Mouse (Mus musculus): ENCODE data around the gene Qser1.

Qser1 gene

GRCm38 (mm10) chr2:104736241-104736640, 80.3 kb downstream of the Qser1 start:
- in situ Hi-C loops (cut with MboI, MseI): no loop called here

GRCm38 (mm10) chr2:104732562-104733256, 83.9 kb downstream of the Qser1 start:
- in situ Hi-C loops (cut with MboI, MseI): no loop called here

GRCm38 (mm10) chr2:104732033-104732444, 84.5 kb downstream of the Qser1 start:
- in situ Hi-C loops (cut with MboI, MseI): no loop called here

- in situ Hi-C loops (cut with MboI, MseI): no loop called here
Measured at GRCm38 (mm10) chr2:104727369-104727768, 89.2 kb downstream of the Qser1 start.

GRCm38 (mm10) chr2:104722021-104722420, 94.5 kb downstream of the Qser1 start:
- in situ Hi-C loops (cut with MboI, MseI): no loop called here

- in situ Hi-C loops (cut with MboI, MseI): no loop called here
Measured at GRCm38 (mm10) chr2:104717827-104718226, 98.7 kb downstream of the Qser1 start.

- in situ Hi-C loops (cut with MboI, MseI): no loop called here
Measured at GRCm38 (mm10) chr2:104717231-104717735, 99.3 kb downstream of the Qser1 start.

GRCm38 (mm10) chr2:104716279-104716678, 100.3 kb downstream of the Qser1 start, which contains the start of gene Pin1rt1:
Gene Pin1rt1 (minus strand): TSS chr2:104716379.
- in situ Hi-C loops (cut with MboI, MseI): no loop called here

- in situ Hi-C loops (cut with MboI, MseI): no loop called here
Measured at GRCm38 (mm10) chr2:104714254-104714691, 102.3 kb downstream of the Qser1 start.

GRCm38 (mm10) chr2:104712486-104712809, 104.1 kb downstream of the Qser1 start:
- in situ Hi-C loops (cut with MboI, MseI): no loop called here

- in situ Hi-C loops (cut with MboI, MseI): no loop called here
Measured at GRCm38 (mm10) chr2:104711585-104712485, 104.7 kb downstream of the Qser1 start, which contains the start of gene Tcp11l1. Gene Tcp11l1 (minus strand): TSS chr2:104712169.

- in situ Hi-C loops (cut with MboI, MseI): no loop called here
Measured at GRCm38 (mm10) chr2:104710670-104711370, 105.7 kb downstream of the Qser1 start.

- in situ Hi-C loops (cut with MboI, MseI): no loop called here
Measured at GRCm38 (mm10) chr2:104709786-104710337, 106.7 kb downstream of the Qser1 start.
